Mouse (Mus musculus) adrenal gland, postnatal 10 days (tissue): ENCODE data around the gene Commd1. TPM values are rescaled to one million over a fixed set of nuclear protein-coding genes. Genes with fewer than 3 reads are reported as not detected.

Experiments
- DNase-seq: peaks from one replicate; pipeline ENCODE4 v3.0.0; 2021; ENCODE audit warnings: mixed read lengths
- total RNA-seq, 2 experiments: library from RNA; stranded (reverse); gene quantifications; 2 replicates each; pipeline ENCODE4 v1.2.3; 2021

Gene Commd1
- total RNA-seq, 2 experiments from 2014 or later, result 128 to 134 TPM

- peak; percentile 97 for DNase-seq
Measured at GRCm38 (mm10) chr11:22990393-22991126, 8.4 kb upstream of the Commd1 start, which contains the start of gene Cct4. Gene Cct4 (plus strand): TSS chr11:22990519.

- no peak for DNase-seq
Measured at GRCm38 (mm10) chr11:22989786-22990185, 7.6 kb upstream of the Commd1 start.

GRCm38 (mm10) chr11:22987357-22987756, 5.2 kb upstream of the Commd1 start:
- peak; percentile 62 for DNase-seq

- DNase-seq, result no peak
Measured at GRCm38 (mm10) chr11:22985510-22985909, 3.3 kb upstream of the Commd1 start.

- DNase-seq, result no peak
Measured at GRCm38 (mm10) chr11:22982846-22983245, 664 bp upstream of the Commd1 start.

- DNase-seq, result peak; percentile 45
Measured at GRCm38 (mm10) chr11:22981543-22981950, 635 bp downstream of the Commd1 start.

GRCm38 (mm10) chr11:22981041-22981440, 1.1 kb downstream of the Commd1 start:
- DNase-seq, result no peak

GRCm38 (mm10) chr11:22979221-22979620, 3.0 kb downstream of the Commd1 start:
- no peak for DNase-seq

GRCm38 (mm10) chr11:22978711-22979110, 3.5 kb downstream of the Commd1 start:
- DNase-seq, result no peak

GRCm38 (mm10) chr11:22978215-22978614, 4.0 kb downstream of the Commd1 start:
- DNase-seq, result no peak

GRCm38 (mm10) chr11:22973599-22973998, 8.6 kb downstream of the Commd1 start:
- DNase-seq, result no peak

- DNase-seq, result peak; percentile 83
Measured at GRCm38 (mm10) chr11:22972746-22973526, 9.2 kb downstream of the Commd1 start.

- DNase-seq, result peak; percentile 70
Measured at GRCm38 (mm10) chr11:22971835-22972709, 10.1 kb downstream of the Commd1 start, which contains the start of gene Zrsr1. Gene Zrsr1 (plus strand): TSS chr11:22972005.

GRCm38 (mm10) chr11:22970546-22970945, 11.6 kb downstream of the Commd1 start:
- no peak for DNase-seq

GRCm38 (mm10) chr11:22969486-22969885, 12.7 kb downstream of the Commd1 start:
- no peak for DNase-seq

- DNase-seq, result peak; percentile 69
Measured at GRCm38 (mm10) chr11:22965503-22965902, 16.7 kb downstream of the Commd1 start.

- no peak for DNase-seq
Measured at GRCm38 (mm10) chr11:22964401-22964800, 17.8 kb downstream of the Commd1 start.

GRCm38 (mm10) chr11:22962101-22962500, 20.1 kb downstream of the Commd1 start:
- no peak for DNase-seq

GRCm38 (mm10) chr11:22957791-22958374, 24.3 kb downstream of the Commd1 start:
- no peak for DNase-seq

GRCm38 (mm10) chr11:22956830-22957229, 25.4 kb downstream of the Commd1 start:
- DNase-seq, result peak; percentile 90

- DNase-seq, result peak; percentile 22
Measured at GRCm38 (mm10) chr11:22956346-22956745, 25.8 kb downstream of the Commd1 start.

- no peak for DNase-seq
Measured at GRCm38 (mm10) chr11:22952668-22953067, 29.5 kb downstream of the Commd1 start.
